Mouse (Mus musculus) regulatory T cell (primary cell): ENCODE measurements around the gene Tmem179.

Source experiments
- in situ Hi-C: fragments of 300-600 bp; cut with MboI, MseI; formaldehyde crosslinking; loops from one replicate; pipeline ENCODE4 v1.15.1; 2025; ENCODE audit warnings: high pct_unique_total_duplicates

The Tmem179 gene

GRCm38 (mm10) chr12:112539466-112539965, 23.0 kb upstream of the Tmem179 start:
- in situ Hi-C loops = no loop called here

DNA sequence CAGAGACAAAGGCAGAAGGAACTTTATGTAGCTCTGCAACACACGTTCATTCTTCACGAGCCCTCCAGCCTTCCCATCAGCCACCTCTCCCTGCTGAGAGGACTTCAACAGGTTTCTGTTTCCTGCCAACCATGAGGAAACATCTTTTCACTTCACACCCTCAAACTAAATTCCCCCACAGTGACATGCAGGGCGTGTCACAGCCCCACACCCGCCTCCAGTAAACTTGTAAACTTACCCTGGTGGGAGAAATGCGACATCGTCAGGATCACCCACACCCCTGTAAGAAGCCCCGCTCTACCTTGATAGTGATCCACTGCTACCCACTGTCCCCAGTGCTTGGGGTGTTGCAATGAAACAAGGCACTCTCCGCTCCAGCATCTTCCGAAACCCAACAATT, 21.8 kb upstream of the Tmem179 start:
- in situ Hi-C loops = no loop called here

- in situ Hi-C loops = no loop called here
Measured at GRCm38 (mm10) chr12:112537233-112537632, 20.7 kb upstream of the Tmem179 start.

DNA sequence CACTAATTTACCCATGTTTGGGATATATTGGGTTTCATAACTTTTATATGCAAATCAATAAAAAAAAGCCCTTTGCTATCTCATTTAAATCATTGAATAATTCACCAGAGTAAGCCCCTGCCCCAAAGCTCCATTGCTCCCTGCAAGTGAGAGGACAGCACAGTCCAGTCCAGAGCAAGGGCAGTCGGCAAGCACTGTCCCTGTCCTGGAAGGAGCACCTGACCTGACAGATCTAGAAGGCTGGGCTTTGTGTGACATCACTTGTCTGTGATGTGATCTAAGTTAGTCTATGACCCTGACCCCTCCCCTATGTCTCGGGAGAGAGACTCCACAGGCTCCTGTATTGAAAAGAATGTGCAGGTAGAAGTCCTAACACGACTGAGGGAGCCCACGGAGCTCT, 17.2 kb upstream of the Tmem179 start:
- in situ Hi-C loops = no loop called here

- in situ Hi-C loops = no loop called here
Measured at GRCm38 (mm10) chr12:112518105-112518504, 1.6 kb upstream of the Tmem179 start.

GRCm38 (mm10) chr12:112514897-112515296, 1.6 kb downstream of the Tmem179 start:
- in situ Hi-C loops = no loop called here

DNA sequence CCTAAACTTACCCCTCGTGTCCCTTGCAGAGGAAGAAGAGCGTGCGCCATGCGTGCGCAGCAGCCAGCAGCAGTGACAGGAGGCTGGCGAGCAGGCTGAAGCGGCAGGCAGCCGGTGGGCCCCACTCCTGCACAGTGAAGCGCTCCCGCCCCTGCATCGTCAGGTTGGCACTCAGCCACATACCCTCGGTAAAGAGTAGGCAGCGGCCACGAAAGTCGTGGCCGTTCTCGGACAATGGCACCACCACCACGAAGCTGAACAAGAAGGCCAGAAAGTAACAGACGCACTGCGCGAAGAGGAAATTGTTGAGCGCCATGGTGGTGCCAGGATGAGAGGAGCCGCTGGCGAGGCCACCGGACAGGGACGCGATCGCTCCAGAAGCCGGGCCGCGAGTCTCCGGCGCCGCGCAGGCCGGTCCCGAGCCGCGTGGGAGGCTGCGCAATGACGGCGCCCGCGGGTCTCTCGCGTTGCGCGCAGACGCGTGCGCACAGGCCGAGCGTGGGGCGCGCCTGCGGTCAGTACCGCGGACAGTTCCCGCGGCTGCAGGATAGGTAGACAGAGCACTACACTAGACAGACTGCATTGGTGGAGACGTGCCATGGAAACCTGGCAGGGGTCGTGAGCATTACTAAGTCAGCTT, 5.7 kb downstream of the Tmem179 start:
- in situ Hi-C loops = no loop called here

DNA sequence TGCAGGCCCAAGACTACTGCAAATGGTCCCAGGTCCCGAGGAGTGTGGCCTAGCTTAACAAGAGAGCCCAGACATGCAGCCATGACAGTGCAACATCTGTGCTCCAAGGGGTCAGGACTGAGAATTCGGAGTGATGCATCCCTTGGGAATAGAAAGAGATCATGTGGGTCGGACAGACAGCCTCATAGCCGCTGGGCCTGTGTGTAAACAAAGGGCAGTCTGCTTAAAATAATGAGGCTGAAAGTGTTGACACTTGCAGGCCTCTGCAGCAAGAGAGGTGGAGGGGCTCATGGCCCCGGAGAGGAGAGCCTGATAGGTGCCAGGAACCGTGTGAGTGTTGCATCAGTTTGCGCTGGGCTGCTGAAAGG, 6.2 kb downstream of the Tmem179 start:
- in situ Hi-C loops = no loop called here

- in situ Hi-C loops = no loop called here
Measured at GRCm38 (mm10) chr12:112507984-112508383, 8.6 kb downstream of the Tmem179 start.

- in situ Hi-C loops = no loop called here
Measured at GRCm38 (mm10) chr12:112507264-112507663, 9.3 kb downstream of the Tmem179 start.

DNA sequence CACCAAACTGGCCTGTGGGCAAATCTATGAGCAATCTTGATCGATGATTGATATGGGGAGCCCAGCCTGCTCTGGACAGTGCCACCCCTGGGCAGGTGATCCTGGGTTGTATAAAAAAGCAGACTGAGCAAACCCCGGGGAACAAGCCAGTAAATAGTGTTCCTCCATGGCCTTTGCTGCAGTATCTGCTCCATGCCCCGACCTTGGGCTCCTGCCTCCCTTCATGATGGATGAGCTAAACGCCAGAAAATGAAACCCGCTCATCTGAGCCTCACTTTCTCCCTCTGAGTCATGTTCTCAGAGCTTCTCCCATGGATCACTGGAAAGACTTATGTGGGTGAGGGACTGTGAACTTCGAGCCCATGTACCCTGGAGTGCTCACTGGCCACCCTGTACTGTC, 10.3 kb downstream of the Tmem179 start:
- in situ Hi-C loops = no loop called here

DNA sequence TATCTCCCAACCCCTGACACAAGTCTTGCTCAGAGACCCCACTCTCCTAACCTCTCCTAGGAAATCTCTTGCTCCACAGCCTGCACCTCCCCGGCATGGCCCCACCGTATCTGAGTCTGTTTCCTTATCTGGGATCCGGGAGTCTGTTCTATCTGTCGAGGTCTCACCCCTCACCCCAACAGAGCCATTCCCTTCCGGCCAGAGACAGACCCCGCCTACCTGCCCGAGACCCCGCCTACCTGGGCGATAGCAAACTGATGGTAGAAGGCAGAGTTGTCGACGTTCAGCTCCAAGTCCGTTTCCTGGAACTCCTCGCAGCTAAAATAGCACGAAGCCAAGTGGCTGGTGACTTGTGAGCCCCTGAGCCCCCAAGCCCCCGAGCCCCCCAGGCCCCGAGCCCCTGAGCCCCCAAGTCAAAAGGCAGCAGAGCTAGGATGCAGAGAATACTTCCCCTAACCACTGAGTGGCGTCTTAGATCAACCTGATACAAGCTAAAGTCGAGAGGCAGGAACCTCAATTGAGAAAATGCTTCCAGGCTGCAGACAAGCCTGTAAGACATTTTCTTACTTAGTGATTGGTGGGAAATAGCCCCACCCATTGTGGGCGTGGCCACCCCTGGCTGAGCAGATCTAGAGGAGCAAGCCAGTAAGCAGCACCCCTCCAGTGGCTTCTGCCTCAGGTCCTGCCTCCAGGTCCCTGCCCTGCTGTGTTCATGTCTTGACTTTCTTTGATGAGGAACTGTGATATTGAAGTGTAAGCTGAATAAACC, 13.4 kb downstream of the Tmem179 start:
- in situ Hi-C loops = no loop called here

- in situ Hi-C loops = no loop called here
Measured at GRCm38 (mm10) chr12:112498683-112499082, 17.9 kb downstream of the Tmem179 start.

GRCm38 (mm10) chr12:112497731-112498130, 18.8 kb downstream of the Tmem179 start:
- in situ Hi-C loops = no loop called here

DNA sequence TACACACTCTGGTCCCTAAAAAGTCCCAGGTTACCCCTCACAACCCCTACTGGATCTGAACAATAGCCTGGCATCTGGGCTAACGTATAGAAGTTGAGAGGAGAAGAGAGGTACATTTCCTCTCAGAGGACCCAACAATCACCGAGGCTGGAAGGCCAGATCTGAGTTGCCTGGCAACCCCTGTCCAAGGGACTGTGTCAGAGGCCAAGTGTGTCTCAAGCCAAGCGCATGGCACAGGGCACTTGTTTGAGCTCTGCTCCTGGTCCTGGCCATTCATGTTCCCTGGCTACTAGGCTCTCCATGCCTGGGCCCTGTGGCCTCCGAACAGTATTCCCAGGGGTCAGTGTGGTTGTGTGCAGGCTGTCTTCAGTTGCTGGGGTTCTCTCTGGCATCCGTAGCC, 20.4 kb downstream of the Tmem179 start:
- in situ Hi-C loops = no loop called here

DNA sequence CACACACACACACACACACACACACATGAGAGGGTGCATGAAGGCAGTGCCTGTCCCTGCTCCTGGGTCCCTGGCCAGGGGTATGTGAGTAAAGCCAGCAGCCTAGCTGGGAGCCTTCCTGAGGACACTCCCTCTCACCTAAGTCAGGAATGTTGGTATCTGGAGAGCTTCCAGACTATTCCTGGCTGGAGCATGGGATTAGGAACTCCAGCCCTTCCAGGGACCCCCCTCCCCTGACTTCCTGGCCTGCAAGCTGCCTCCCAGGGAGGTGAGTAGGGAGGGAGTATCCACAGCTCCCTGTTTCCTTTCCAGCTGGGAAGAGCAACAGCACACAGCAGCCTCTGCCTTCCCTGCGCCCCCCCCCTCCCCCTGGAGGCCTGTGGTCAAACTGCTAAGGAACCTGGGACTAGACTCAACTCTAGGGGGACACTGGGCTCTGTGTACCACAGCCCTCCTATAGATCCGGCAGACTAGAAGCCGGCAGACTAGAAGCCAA, 26.1 kb downstream of the Tmem179 start:
- in situ Hi-C loops = no loop called here

DNA sequence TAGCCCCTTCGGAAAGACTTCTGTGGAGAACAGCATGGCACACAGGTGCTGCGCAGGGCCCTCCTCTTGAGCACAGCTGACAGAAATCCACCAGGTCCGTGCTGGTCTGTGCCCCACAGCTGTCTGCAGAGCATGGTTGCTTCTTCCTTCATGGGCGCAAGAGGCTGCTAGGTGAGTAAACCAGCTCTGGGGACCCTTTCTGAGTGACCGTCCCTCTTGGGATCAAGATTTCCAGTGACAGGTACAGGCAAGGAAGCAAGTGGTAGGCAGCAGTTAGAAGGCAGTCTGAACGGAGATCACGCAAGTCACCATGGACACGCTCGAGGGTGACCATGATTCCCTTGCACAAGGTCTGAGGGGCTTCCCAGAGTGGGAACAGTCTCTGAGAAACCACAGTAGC, 27.0 kb downstream of the Tmem179 start:
- in situ Hi-C loops = no loop called here

- in situ Hi-C loops = no loop called here
Measured at GRCm38 (mm10) chr12:112489134-112489533, 27.4 kb downstream of the Tmem179 start, which contains the start of gene A530016L24Rik. TSS of gene A530016L24Rik (plus strand) at chr12:112489448.

DNA sequence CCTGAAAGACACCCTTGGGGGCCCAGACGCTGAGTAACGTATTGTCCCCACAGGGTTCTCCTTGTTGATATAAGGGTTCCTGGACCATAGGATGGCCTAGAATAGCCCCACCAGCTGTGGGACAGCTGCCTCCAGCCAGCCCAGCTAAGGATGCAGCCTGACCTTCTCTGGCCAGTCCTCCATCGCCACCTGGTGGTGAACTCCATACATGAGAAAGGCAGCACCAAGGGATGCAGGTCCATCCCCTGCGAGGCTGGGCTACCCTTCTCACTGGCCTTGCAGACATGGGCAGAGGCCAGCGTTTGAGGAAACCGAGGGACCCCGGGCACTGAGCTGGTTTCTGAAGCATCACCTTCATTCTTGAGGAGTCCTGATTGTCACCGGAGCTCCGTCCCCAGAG, 42.8 kb downstream of the Tmem179 start:
- in situ Hi-C loops = no loop called here

- in situ Hi-C loops = no loop called here
Measured at GRCm38 (mm10) chr12:112470216-112470615, 46.3 kb downstream of the Tmem179 start.

DNA sequence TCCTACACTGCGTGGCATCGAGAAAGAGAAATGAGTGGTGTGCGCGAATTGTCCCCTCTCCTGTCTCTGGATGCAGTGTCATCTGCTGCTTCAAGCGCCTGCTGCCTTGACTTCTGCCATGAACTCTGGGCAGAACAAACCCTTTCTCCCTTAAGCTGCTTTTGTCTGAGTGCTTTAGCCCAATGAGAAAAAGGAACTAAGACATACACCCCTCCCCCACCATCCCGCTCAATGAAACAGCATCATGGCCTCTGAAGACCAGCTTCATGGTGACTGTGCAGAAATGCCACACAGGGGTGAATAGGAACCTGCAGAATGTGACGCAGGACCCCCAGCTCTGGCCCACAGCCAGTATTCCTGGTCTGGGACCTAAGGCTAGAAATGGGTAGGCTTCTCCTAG, 47.2 kb downstream of the Tmem179 start:
- in situ Hi-C loops = no loop called here

- in situ Hi-C loops = no loop called here
Measured at GRCm38 (mm10) chr12:112467387-112467786, 49.2 kb downstream of the Tmem179 start.

DNA sequence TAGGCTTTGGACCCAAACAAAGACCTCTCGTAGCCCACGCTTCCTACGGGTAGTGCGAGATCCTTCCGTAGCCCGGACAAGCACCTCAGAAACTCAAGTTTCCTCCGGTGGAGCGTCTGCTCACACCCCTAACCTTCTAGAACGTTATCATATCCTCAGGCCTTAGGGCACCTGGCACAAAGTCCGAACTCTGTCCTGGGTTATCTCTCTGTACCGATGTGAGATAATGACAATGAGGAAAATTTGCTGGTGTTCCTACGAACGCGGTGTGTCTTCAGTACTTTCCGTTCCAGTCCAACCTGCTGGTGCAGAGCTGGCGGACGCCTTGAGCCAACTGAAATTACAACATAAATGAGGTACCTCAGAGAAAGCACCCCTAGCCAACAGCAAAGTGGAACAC, 50.6 kb downstream of the Tmem179 start:
- in situ Hi-C loops = no loop called here
